7 mouse cellular contexts compared by ENCODE assay signal in the genomic region with DNA sequence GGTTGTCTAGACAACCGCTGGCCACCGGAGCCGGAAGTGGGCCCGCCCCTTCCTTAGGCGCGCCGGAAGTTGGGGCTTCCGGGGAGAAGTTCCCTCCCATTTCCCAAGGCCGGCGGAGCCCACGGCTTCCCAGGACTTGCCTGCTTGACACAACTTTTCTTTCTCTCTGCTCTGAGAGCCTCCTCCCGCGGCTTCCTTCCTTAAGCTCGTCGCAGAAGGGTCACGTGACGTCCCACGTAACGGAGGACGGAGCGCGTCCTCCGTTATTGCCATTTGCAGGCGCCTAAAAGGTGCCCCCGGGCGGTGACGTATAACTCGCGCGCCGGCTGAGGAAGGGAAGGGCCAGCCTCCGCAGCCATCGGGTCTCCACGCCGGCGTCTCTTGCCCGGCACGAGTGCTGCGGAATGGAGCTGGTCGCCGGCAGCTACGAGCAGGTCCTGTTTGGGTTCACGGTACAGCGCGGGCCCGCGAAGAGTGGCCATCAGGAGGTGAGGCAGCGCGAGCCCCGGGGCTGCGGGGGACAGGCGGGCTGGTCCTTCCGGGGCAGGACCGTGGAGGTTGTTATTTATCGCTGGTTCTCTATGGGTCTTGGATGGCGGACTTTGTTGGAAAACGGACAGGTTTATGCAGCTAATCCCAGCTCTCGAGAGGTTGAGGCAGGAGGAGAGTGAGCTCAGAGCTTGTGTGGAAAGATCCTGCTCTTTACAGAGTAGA. TPM values are rescaled to one million over a fixed set of nuclear protein-coding genes. Genes with fewer than 3 reads are reported as not detected.
DNase-seq lines count a peak whose midpoint lies in the region; ATAC-seq lines count a peak whose summit lies in the region.

TSS of gene Pak1ip1 (plus strand) at position 98 of the 714 bp plus-strand sequence.

- peak within 1 kb of the TSS; percentile 78 for H3K4me2 ChIP-seq in embryonic facial prominence, embryonic 11.5 days (ENCODE audit: low read depth, low read length)
- H3K4me2 ChIP-seq in limb, embryonic 11.5 days (ENCODE audit: low read depth, severe bottlenecking) = peak within 1 kb of the TSS; percentile 88
- peak within 1 kb of the TSS; percentile 74 for H3K4me2 ChIP-seq in midbrain, embryonic 14.5 days (ENCODE audit: low read length)

- DNase-seq in adrenal gland, postnatal 14 days = peak; percentile 97
- DNase-seq in embryonic facial prominence, embryonic 11.5 days (ENCODE audit: low spot score) = peak; percentile 93
- DNase-seq in heart, adult 11 months = peak; percentile 99
- peak; percentile 96 for DNase-seq in kidney, adult 18-20 months
- peak; percentile 95 for DNase-seq in limb, embryonic 11.5 days (ENCODE audit: low spot score)
- DNase-seq in midbrain, embryonic 14.5 days = peak; percentile 96
- DNase-seq in spleen, adult 18-20 months = peak; percentile 85 to 91

- H3K27ac ChIP-seq in embryonic facial prominence, embryonic 11.5 days (replicated peaks; ENCODE audit: low read depth, low read length) = peak within 1 kb of the TSS; percentile 87
- peak within 1 kb of the TSS; percentile 90 for H3K27ac ChIP-seq in limb, embryonic 11.5 days (replicated peaks; ENCODE audit: low read depth, low read length)
- H3K27ac ChIP-seq in midbrain, embryonic 14.5 days (replicated peaks; ENCODE audit: low read depth, low read length) = peak within 1 kb of the TSS; percentile 95

- peak within 1 kb of the TSS; percentile 89 for H3K4me3 ChIP-seq in embryonic facial prominence, embryonic 11.5 days (ENCODE audit: low read depth, low read length)
- H3K4me3 ChIP-seq in limb, embryonic 11.5 days (ENCODE audit: low read depth, low read length) = peak within 1 kb of the TSS; percentile 67
- peak within 1 kb of the TSS; percentile 90 for H3K4me3 ChIP-seq in midbrain, embryonic 14.5 days (replicated peaks; ENCODE audit: low read depth, low read length)

- H3K9me3 ChIP-seq in embryonic facial prominence, embryonic 11.5 days (replicated peaks; ENCODE audit: control insufficient read depth, low read length) = no peaks in the 10 kb centered on the region
- H3K9me3 ChIP-seq in limb, embryonic 11.5 days (ENCODE audit: control insufficient read depth, low read length) = no peaks in the 10 kb centered on the region
- no peaks in the 10 kb centered on the region for H3K9me3 ChIP-seq in midbrain, embryonic 14.5 days (ENCODE audit: control insufficient read depth, low read length)

- no peaks in the 10 kb centered on the region for H3K4me1 ChIP-seq in embryonic facial prominence, embryonic 11.5 days (ENCODE audit: control insufficient read depth, insufficient read depth, low read length)
- no peaks in the 10 kb centered on the region for H3K4me1 ChIP-seq in limb, embryonic 11.5 days (ENCODE audit: control insufficient read depth, insufficient read depth, low read length)
- peaks cover 12% of the 10 kb centered on the region; the same call in 1 of the 2 replicates for H3K4me1 ChIP-seq in midbrain, embryonic 14.5 days (ENCODE audit: control insufficient read depth, insufficient read depth, low read length)

- peak within 1 kb of the TSS; percentile 76 for H3K9ac ChIP-seq in embryonic facial prominence, embryonic 11.5 days (replicated peaks; ENCODE audit: low read length)
- peak within 1 kb of the TSS; percentile 75 for H3K9ac ChIP-seq in limb, embryonic 11.5 days (ENCODE audit: low read length)
- peak within 1 kb of the TSS; percentile 80 for H3K9ac ChIP-seq in midbrain, embryonic 14.5 days (replicated peaks; ENCODE audit: low read length)

- H3K27me3 ChIP-seq in embryonic facial prominence, embryonic 11.5 days (ENCODE audit: control insufficient read depth, insufficient read depth, low read length) = no peaks in the 10 kb centered on the region
- no peaks in the 10 kb centered on the region for H3K27me3 ChIP-seq in limb, embryonic 11.5 days (ENCODE audit: control insufficient read depth, insufficient read depth, low read length)
- H3K27me3 ChIP-seq in midbrain, embryonic 14.5 days (ENCODE audit: control insufficient read depth, insufficient read depth, low read length) = no peaks in the 10 kb centered on the region

- ATAC-seq in embryonic facial prominence, embryonic 11.5 days (replicated peaks; ENCODE audit: insufficient number of reproducible peaks, low FRiP score, low TSS enrichment, low read depth) = peak; percentile 91
- ATAC-seq in limb, embryonic 11.5 days (ENCODE audit: insufficient number of reproducible peaks, low FRiP score, low TSS enrichment, low read depth) = peak; percentile 95
- ATAC-seq in midbrain, embryonic 14.5 days (ENCODE audit: low FRiP score, low TSS enrichment) = peak; percentile 97

- WGBS in embryonic facial prominence, embryonic 11.5 days = under 1% methylated on average over 58 of the region's 58 CpGs
- 0% methylated on average over 58 of the region's 58 CpGs for WGBS in limb, embryonic 11.5 days
- under 1% methylated on average over 58 of the region's 58 CpGs for WGBS in midbrain, embryonic 14.5 days

- no peaks in the 10 kb centered on the region for H3K36me3 ChIP-seq in embryonic facial prominence, embryonic 11.5 days (replicated peaks; ENCODE audit: control insufficient read depth, insufficient read depth, low read depth, low read length)
- peaks cover 2% of the 10 kb centered on the region; the same call in 1 of the 2 replicates for H3K36me3 ChIP-seq in limb, embryonic 11.5 days (ENCODE audit: control insufficient read depth, insufficient read depth, low read length)
- H3K36me3 ChIP-seq in midbrain, embryonic 14.5 days (ENCODE audit: control insufficient read depth, insufficient read depth, low read length) = peaks cover 16% of the 10 kb centered on the region

RNA-seq across cellular contexts. Expression of gene Pak1ip1, which starts in this region (rescaled TPM):
- total RNA-seq in adrenal gland, postnatal 14 days (2021) = 62.3 and 64.0 TPM in 2 replicates
- polyA plus RNA-seq in embryonic facial prominence, embryonic 11.5 days (2014; fragmentation: Nextera tagmentation; extraction: Ambion mirVana) = 78.2 and 79.1 TPM in 2 replicates
- 65.1 and 66.2 TPM in 2 replicates for polyA plus RNA-seq in limb, embryonic 11.5 days (2014; fragmentation: Nextera tagmentation; extraction: Ambion mirVana)
- 62.9 and 66.0 TPM in 2 replicates for polyA plus RNA-seq in midbrain, embryonic 14.5 days (2014; fragmentation: Nextera tagmentation; extraction: Ambion mirVana)

Comparison
In these comparisons a context has a peak if more than half of its experiments do, and no peak if none do; other contexts are left out.
1. Peak in every context shown above with its lines: DNase-seq, ATAC-seq, H3K4me3 ChIP-seq and H3K27ac ChIP-seq.